8 mouse cellular contexts compared by ENCODE assay signal in genomic region chr12:84249217-84249616, GRCm38 (mm10). TPM values are rescaled to one million over a fixed set of nuclear protein-coding genes. Genes with fewer than 3 reads are reported as not detected.
DNase-seq lines count a peak whose midpoint lies in the region; ATAC-seq and TF ChIP-seq lines count a peak whose summit lies in the region.

No protein-coding gene starts in this region.

- no peak overlapping the region for H3K4me2 ChIP-seq in liver, embryonic 12.5 days

- TF ChIP-seq POLR2A in liver, adult 2 months (IDR thresholded peaks at IDR 0.05; ENCODE audit: extremely low read depth, insufficient read depth, low read length), result no peak

- 9% methylated on average over 3 of the region's 3 CpGs for WGBS in liver, embryonic 12.5 days (ENCODE audit: insufficient replicate concordance)
- 22% methylated on average over 3 of the region's 3 CpGs for WGBS in liver, adult 2 months

- H3K9ac ChIP-seq in liver, embryonic 12.5 days, result no peak overlapping the region
- H3K9ac ChIP-seq in liver, adult 2 months (ENCODE audit: low read depth, low read length), result no peak overlapping the region

- no peak for ATAC-seq in liver, embryonic 12.5 days

- peak; percentile 93 for TF ChIP-seq CTCF in liver, adult 2 months (IDR thresholded peaks at IDR 0.05; ENCODE audit: low read depth, low read length)

- H3K27ac ChIP-seq in liver, embryonic 12.5 days, result no peak overlapping the region
- H3K27ac ChIP-seq in liver, adult 2 months (replicated peaks; ENCODE audit: insufficient read depth, low read depth, low read length), result no peak overlapping the region

- peak; percentile 77 for DNase-seq in liver
- DNase-seq in c-Kit-positive CD71-positive TER-119-negative erythroid progenitor cells, embryonic 14.5 days (ENCODE audit: low read depth), result peak; percentile 60
- DNase-seq in frontal cortex, postnatal 10 days (ENCODE audit: low spot score in 2 of 2), result peak; percentile 10 to 32
- DNase-seq in kidney, adult 8-10 months, result peak; percentile 66 to 76
- peak; percentile 53 for DNase-seq in liver, adult 2 months (ENCODE audit: extremely low read depth, low read depth, low spot score)
- DNase-seq in retina, adult 2 months (ENCODE audit: low read depth, low spot score), result peak; percentile 23
- peak; percentile 74 for DNase-seq in thymus, postnatal 14 days

- H3K36me3 ChIP-seq in liver, embryonic 12.5 days, result no peaks in the 10 kb centered on the region
- no peaks in the 10 kb centered on the region for H3K36me3 ChIP-seq in liver, adult 2 months (ENCODE audit: control insufficient read depth, insufficient read depth, low read length)

- H3K4me1 ChIP-seq in liver, embryonic 12.5 days, result no peaks in the 10 kb centered on the region
- no peaks in the 10 kb centered on the region for H3K4me1 ChIP-seq in liver, adult 2 months (ENCODE audit: control insufficient read depth, insufficient read depth, low read length)

- no peaks in the 10 kb centered on the region; the same call in 1 of the 2 replicates for H3K27me3 ChIP-seq in liver, embryonic 12.5 days (replicated peaks)
- no peaks in the 10 kb centered on the region for H3K27me3 ChIP-seq in liver, adult 2 months (ENCODE audit: control insufficient read depth, insufficient read depth, low read length)

- H3K9me3 ChIP-seq in liver, embryonic 12.5 days (replicated peaks), result 0 out of 2 replicates have a peak, but pooled peaks cover 3% of the 10 kb centered on the region

- no peak overlapping the region for H3K4me3 ChIP-seq in liver, embryonic 12.5 days
- H3K4me3 ChIP-seq in liver, adult 2 months (ENCODE audit: insufficient read depth, low read depth, low read length), result no peak overlapping the region

- no peaks in the 10 kb centered on the region for H3K79me2 ChIP-seq in liver, adult 2 months (ENCODE audit: control insufficient read depth, insufficient read depth, low read length)

RNA-seq across cellular contexts. Expression of gene Elmsan1, which starts 30.5 kb away (rescaled TPM):
- 6.9 and 8.0 TPM in 2 replicates for polyA plus RNA-seq in liver, embryonic 12.5 days (2016; fragmentation: Nextera tagmentation; extraction: Ambion mirVana)
- 2.3 and 3.2 TPM in 2 replicates for total RNA-seq in liver, adult 2 months (2014; rRNA removed)
- 3.4 and 3.8 TPM in 2 replicates for polyA plus RNA-seq in liver, adult 2 months (2012; rRNA removed)

RNA-seq across cellular contexts. Expression of gene Ptgr2, which starts 35.8 kb away (rescaled TPM):
- polyA plus RNA-seq in liver, embryonic 12.5 days (2016; fragmentation: Nextera tagmentation; extraction: Ambion mirVana), result 34.9 and 35.0 TPM in 2 replicates
- 61.9 and 75.3 TPM in 2 replicates for total RNA-seq in liver, adult 2 months (2014; rRNA removed)
- polyA plus RNA-seq in liver, adult 2 months (2012; rRNA removed), result 16.3 and 18.5 TPM in 2 replicates

Comparison
In these comparisons a context has a peak if more than half of its experiments do, and no peak if none do; other contexts are left out.
1. DNase-seq: peak in every context shown above with its lines; median percentile 77 in liver; 74 in thymus, postnatal 14 days; 71 in kidney, adult 8-10 months; 60 in c-Kit-positive CD71-positive TER-119-negative erythroid progenitor cells, embryonic 14.5 days; 53 in liver, adult 2 months; 23 in retina, adult 2 months; 21 in frontal cortex, postnatal 10 days.